Mouse (Mus musculus): ENCODE measurements around the gene Gimd1. TPM values are rescaled to one million over a fixed set of nuclear protein-coding genes. Genes with fewer than 3 reads are reported as not detected.

The Gimd1 gene
- total and polyA plus RNA-seq, 3 experiments: not detected

Other genes starting within 250 kb of the Gimd1 start
- 10 to 100 TPM; 21.3 to 21.8 TPM for gene Tbck, start 54.3 kb downstream of the Gimd1 start, total RNA-seq (2021)
- gene Tbck, start 54.3 kb downstream of the Gimd1 start, polyA plus RNA-seq (2012; rRNA removed): 3.1 and 3.2 TPM in 2 replicates
- gene Aimp1, start 54.5 kb downstream of the Gimd1 start, total RNA-seq (2021): 10 to 100 TPM; 36.6 to 56.2 TPM
- gene Aimp1, start 54.5 kb downstream of the Gimd1 start, polyA plus RNA-seq (2012; rRNA removed): 1.9 and 2.0 TPM in 2 replicates